Mouse (Mus musculus) cortical plate, adult 2 months (tissue): ENCODE measurements around the gene 4933428G20Rik.

ENCODE experiments used
- CTCF ChIP-seq: fragments of 200-500 bp; IDR thresholded peaks from 2 replicates; pipeline ENCODE4 v1.5.1; 2011; ENCODE audit warnings: mild to moderate bottlenecking, control low read depth, low read length; ENCODE audit not compliant: insufficient read depth; ENCODE audit errors: extremely low read depth
- POLR2A ChIP-seq: fragments of 200-500 bp; IDR thresholded peaks from 2 replicates; pipeline ENCODE4 v1.6.1; 2011; ENCODE audit warnings: mild to moderate bottlenecking, low read length, control low read depth; ENCODE audit not compliant: insufficient read depth; ENCODE audit errors: extremely low read depth

DNA sequence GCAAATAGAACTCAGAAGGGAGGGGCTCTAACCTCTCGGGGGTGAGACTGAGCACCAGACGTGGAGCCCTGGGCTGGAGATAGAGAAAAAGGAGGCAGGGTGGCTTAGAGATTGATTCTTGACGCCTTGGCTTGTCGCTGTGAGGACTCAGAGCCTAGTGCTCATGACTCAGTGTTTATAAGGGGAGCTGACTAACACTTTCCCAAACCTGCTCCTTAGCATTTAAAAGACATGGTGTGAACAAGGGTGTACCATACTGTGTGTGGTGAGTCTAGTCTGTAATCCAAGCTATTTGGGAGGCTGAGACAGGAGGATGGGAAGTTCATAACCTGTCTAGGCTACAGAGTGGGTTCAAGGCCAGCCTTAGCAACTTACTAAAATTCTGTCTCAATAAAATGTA lies 43.0 kb downstream of the 4933428G20Rik start:
- TF ChIP-seq CTCF (no peak), POLR2A (no peak)
